Mouse (Mus musculus): ENCODE data around the gene Fibp. TPM values are rescaled to one million over a fixed set of nuclear protein-coding genes. Genes with fewer than 3 reads are reported as not detected.

Fibp gene
- polyA plus RNA-seq, 1 experiment from 2014 or later: 101 TPM

DNA sequence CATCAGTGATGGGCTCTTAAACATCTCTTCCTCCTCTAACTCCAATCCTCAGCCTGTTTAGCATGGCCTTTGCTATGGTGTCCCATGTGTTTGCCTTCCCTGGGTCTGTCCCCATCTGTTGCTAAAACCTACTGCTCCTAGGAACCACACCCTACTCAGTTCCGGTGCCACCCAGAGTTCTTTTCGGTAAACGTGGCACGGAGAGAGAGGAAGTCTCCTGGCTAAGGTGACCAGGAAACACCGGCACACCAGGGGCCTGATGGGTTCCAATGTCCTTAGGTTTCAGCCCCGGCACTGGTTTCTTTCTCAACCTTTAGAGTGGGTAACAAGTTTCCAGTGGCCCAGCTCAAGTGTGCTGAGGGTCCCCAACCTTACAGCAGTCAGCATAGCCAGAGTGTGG, 39.8 kb upstream of the Fibp start:
- peaks cover 10 to 12% of the 10 kb centered on the region in 2 experiments for H3K4me1 ChIP-seq (ENCODE audit: control insufficient read depth in 2 of 2, insufficient read depth in 2 of 2, low read length in 2 of 2)
- no peak overlapping the region for H3K4me2 ChIP-seq (ENCODE audit: low read length)
- no peaks in the 10 kb centered on the region for H3K27me3 ChIP-seq (ENCODE audit: control insufficient read depth, insufficient read depth, low read length)
- no peaks in the 10 kb centered on the region for H3K9me3 ChIP-seq (ENCODE audit: control insufficient read depth, low read length)
- H3K9ac ChIP-seq (ENCODE audit: low read length): no peak overlapping the region
- peaks cover 59% of the 10 kb centered on the region for H3K36me3 ChIP-seq (ENCODE audit: control insufficient read depth, insufficient read depth, low read length)
- no peak overlapping the region for H3K27ac ChIP-seq (replicated peaks in 1 of 2; ENCODE audit: control insufficient read depth in 1 of 2, insufficient read depth in 1 of 2, low read depth in 2 of 2, low read length in 2 of 2)
- no peak for ATAC-seq (ENCODE audit: insufficient number of reproducible peaks, insufficient read depth, low FRiP score, low read depth)
- 89% methylated on average over 6 of the region's 6 CpGs for WGBS
- H3K4me3 ChIP-seq (ENCODE audit: control insufficient read depth in 1 of 2, insufficient read depth in 1 of 2, low read depth in 1 of 2, low read length in 2 of 2): no peak overlapping the region

- H3K9me3 ChIP-seq (ENCODE audit: control insufficient read depth, low read length): no peaks in the 10 kb centered on the region
- no peak overlapping the region for H3K4me3 ChIP-seq (ENCODE audit: control insufficient read depth in 1 of 2, insufficient read depth in 1 of 2, low read depth in 1 of 2, low read length in 2 of 2)
- ATAC-seq (ENCODE audit: insufficient number of reproducible peaks, insufficient read depth, low FRiP score, low read depth): no peak
- no peak overlapping the region for H3K9ac ChIP-seq (ENCODE audit: low read length)
- no peak overlapping the region for H3K4me2 ChIP-seq (ENCODE audit: low read length)
- H3K4me1 ChIP-seq (ENCODE audit: control insufficient read depth in 2 of 2, insufficient read depth in 2 of 2, low read length in 2 of 2): peaks cover 18 to 21% of the 10 kb centered on the region in 2 experiments
- no peak overlapping the region for H3K27ac ChIP-seq (replicated peaks in 1 of 2; ENCODE audit: control insufficient read depth in 1 of 2, insufficient read depth in 1 of 2, low read depth in 2 of 2, low read length in 2 of 2)
- no peaks in the 10 kb centered on the region for H3K27me3 ChIP-seq (ENCODE audit: control insufficient read depth, insufficient read depth, low read length)
- WGBS: 84% methylated on average over 5 of the region's 5 CpGs
- H3K36me3 ChIP-seq (ENCODE audit: control insufficient read depth, insufficient read depth, low read length): peaks cover 69% of the 10 kb centered on the region
These were observed 38.6 kb upstream of the Fibp start for GRCm38 (mm10) chr19:5421784-5422183.

- 85% methylated on average over 10 of the region's 10 CpGs for WGBS
- H3K27ac ChIP-seq (replicated peaks in 1 of 2; ENCODE audit: control insufficient read depth in 1 of 2, insufficient read depth in 1 of 2, low read depth in 2 of 2, low read length in 2 of 2): no peak overlapping the region
These were observed 38.1 kb upstream of the Fibp start for GRCm38 (mm10) chr19:5422267-5422666.

DNA sequence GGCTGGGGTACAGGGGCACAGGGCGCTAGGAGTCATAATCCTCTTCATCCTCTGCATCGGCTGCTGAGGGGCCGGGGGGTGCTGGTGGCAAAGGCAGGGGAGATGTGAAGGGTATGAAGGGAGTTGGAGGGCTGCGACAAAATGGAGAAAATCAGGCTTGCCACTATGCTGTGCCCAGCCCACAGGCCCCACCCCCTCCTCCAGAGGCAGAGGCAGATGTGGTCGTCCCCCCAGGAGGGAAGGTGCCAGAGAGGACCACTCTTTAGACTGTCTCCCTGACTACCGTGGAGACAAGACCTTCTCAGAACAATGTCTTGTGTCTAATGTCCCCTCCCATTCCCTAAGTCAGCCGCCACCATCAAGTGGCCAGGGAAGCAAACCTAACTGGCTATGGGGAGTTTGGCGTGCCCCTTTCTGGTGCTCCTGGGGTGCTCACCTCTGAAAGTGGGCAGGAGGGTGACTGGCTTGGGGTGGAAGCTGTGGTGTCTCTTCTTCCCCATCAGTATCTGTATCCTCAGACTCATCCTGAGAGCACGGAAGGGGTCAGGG, 37.4 kb upstream of the Fibp start:
- no peaks in the 10 kb centered on the region for H3K27me3 ChIP-seq (ENCODE audit: control insufficient read depth, insufficient read depth, low read length)
- H3K4me3 ChIP-seq (ENCODE audit: control insufficient read depth in 1 of 2, insufficient read depth in 1 of 2, low read depth in 1 of 2, low read length in 2 of 2): peak overlapping the region in 1 of 2 experiments; percentile 87; a peak in 1 of 4 replicates
- no peak overlapping the region for H3K27ac ChIP-seq (replicated peaks in 1 of 2; ENCODE audit: control insufficient read depth in 1 of 2, insufficient read depth in 1 of 2, low read depth in 2 of 2, low read length in 2 of 2)
- H3K4me2 ChIP-seq (ENCODE audit: low read length): peak overlapping the region; percentile 84; the same call in 1 of the 2 replicates
- H3K4me1 ChIP-seq (ENCODE audit: control insufficient read depth in 2 of 2, insufficient read depth in 2 of 2, low read length in 2 of 2): peaks cover 18 to 21% of the 10 kb centered on the region in 2 experiments
- no peaks in the 10 kb centered on the region for H3K9me3 ChIP-seq (ENCODE audit: control insufficient read depth, low read length)
- WGBS: 89% methylated on average over 9 of the region's 9 CpGs
- no peak for ATAC-seq (ENCODE audit: insufficient number of reproducible peaks, insufficient read depth, low FRiP score, low read depth)
- H3K36me3 ChIP-seq (ENCODE audit: control insufficient read depth, insufficient read depth, low read length): peaks cover 70% of the 10 kb centered on the region
- H3K9ac ChIP-seq (ENCODE audit: low read length): peak overlapping the region; percentile 97

More at GRCm38 (mm10) chr19:5422267-5422666, 38.1 kb upstream of the Fibp start:
- H3K27me3 ChIP-seq (ENCODE audit: control insufficient read depth, insufficient read depth, low read length): no peaks in the 10 kb centered on the region
- H3K36me3 ChIP-seq (ENCODE audit: control insufficient read depth, insufficient read depth, low read length): peaks cover 72% of the 10 kb centered on the region
- H3K4me3 ChIP-seq (ENCODE audit: control insufficient read depth in 1 of 2, insufficient read depth in 1 of 2, low read depth in 1 of 2, low read length in 2 of 2): no peak overlapping the region
- no peak overlapping the region for H3K4me2 ChIP-seq (ENCODE audit: low read length)
- ATAC-seq (ENCODE audit: insufficient number of reproducible peaks, insufficient read depth, low FRiP score, low read depth): no peak
- H3K9ac ChIP-seq (ENCODE audit: low read length): no peak overlapping the region
- no peaks in the 10 kb centered on the region for H3K9me3 ChIP-seq (ENCODE audit: control insufficient read depth, low read length)
- H3K4me1 ChIP-seq (ENCODE audit: control insufficient read depth in 2 of 2, insufficient read depth in 2 of 2, low read length in 2 of 2): peaks cover 18 to 21% of the 10 kb centered on the region in 2 experiments

DNA sequence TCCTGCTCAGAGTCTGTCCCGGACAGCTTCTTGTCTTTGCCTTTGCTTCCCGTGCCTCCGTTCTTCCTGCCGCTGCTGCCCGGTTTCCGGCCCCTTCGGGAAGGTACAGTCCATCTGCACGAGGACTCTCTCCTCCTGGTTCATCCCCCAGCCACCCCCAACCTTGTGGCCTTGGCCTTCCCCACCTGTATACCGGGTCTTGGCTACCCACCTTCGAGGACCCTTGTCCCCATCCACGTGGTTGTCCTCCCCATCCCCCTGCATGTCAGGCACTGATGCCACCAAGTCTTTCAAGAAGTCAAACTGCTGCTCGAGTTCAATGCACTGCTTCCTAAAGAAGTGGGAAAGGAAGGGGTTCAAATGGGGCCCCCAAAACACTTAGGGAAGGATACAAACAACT, 36.9 kb upstream of the Fibp start:
- no peaks in the 10 kb centered on the region for H3K9me3 ChIP-seq (ENCODE audit: control insufficient read depth, low read length)
- no peak for ATAC-seq (ENCODE audit: insufficient number of reproducible peaks, insufficient read depth, low FRiP score, low read depth)
- peak overlapping the region; percentile 87 to 92 for H3K4me3 ChIP-seq (ENCODE audit: control insufficient read depth in 1 of 2, insufficient read depth in 1 of 2, low read depth in 1 of 2, low read length in 2 of 2)
- H3K4me1 ChIP-seq (ENCODE audit: control insufficient read depth in 2 of 2, insufficient read depth in 2 of 2, low read length in 2 of 2): peaks cover 18 to 21% of the 10 kb centered on the region in 2 experiments
- peaks cover 65% of the 10 kb centered on the region for H3K36me3 ChIP-seq (ENCODE audit: control insufficient read depth, insufficient read depth, low read length)
- peak overlapping the region; percentile 32 to 92; a peak in 1 of 4 replicates for H3K27ac ChIP-seq (replicated peaks in 1 of 2; ENCODE audit: control insufficient read depth in 1 of 2, insufficient read depth in 1 of 2, low read depth in 2 of 2, low read length in 2 of 2)
- H3K27me3 ChIP-seq (ENCODE audit: control insufficient read depth, insufficient read depth, low read length): no peaks in the 10 kb centered on the region
- 66% methylated on average over 12 of the region's 12 CpGs for WGBS
- peak overlapping the region; percentile 84 for H3K4me2 ChIP-seq (ENCODE audit: low read length)
- H3K9ac ChIP-seq (ENCODE audit: low read length): peak overlapping the region; percentile 97

- Histone ChIP-seq H3K9ac (ENCODE audit: low read length) (peak overlapping the region; percentile 97), H3K4me1 (ENCODE audit: control insufficient read depth in 2 of 2, insufficient read depth in 2 of 2, low read length in 2 of 2) (peaks cover 18 to 21% of the 10 kb centered on the region in 2 experiments), H3K27me3 (ENCODE audit: control insufficient read depth, insufficient read depth, low read length) (no peaks in the 10 kb centered on the region), H3K36me3 (ENCODE audit: control insufficient read depth, insufficient read depth, low read length) (peaks cover 66% of the 10 kb centered on the region), H3K4me3 (ENCODE audit: control insufficient read depth in 1 of 2, insufficient read depth in 1 of 2, low read depth in 1 of 2, low read length in 2 of 2) (peak overlapping the region; percentile 87 to 92), H3K4me2 (ENCODE audit: low read length) (peak overlapping the region; percentile 84), H3K9me3 (ENCODE audit: control insufficient read depth, low read length) (no peaks in the 10 kb centered on the region), H3K27ac (replicated peaks in 1 of 2; ENCODE audit: control insufficient read depth in 1 of 2, insufficient read depth in 1 of 2, low read depth in 2 of 2, low read length in 2 of 2) (peak overlapping the region; percentile 86 to 92)
- peak; percentile 63 for ATAC-seq (ENCODE audit: insufficient number of reproducible peaks, insufficient read depth, low FRiP score, low read depth)
- under 1% methylated on average over 34 of the region's 48 CpGs for WGBS
These were observed 36.2 kb upstream of the Fibp start for GRCm38 (mm10) chr19:5424092-5424781.

DNA sequence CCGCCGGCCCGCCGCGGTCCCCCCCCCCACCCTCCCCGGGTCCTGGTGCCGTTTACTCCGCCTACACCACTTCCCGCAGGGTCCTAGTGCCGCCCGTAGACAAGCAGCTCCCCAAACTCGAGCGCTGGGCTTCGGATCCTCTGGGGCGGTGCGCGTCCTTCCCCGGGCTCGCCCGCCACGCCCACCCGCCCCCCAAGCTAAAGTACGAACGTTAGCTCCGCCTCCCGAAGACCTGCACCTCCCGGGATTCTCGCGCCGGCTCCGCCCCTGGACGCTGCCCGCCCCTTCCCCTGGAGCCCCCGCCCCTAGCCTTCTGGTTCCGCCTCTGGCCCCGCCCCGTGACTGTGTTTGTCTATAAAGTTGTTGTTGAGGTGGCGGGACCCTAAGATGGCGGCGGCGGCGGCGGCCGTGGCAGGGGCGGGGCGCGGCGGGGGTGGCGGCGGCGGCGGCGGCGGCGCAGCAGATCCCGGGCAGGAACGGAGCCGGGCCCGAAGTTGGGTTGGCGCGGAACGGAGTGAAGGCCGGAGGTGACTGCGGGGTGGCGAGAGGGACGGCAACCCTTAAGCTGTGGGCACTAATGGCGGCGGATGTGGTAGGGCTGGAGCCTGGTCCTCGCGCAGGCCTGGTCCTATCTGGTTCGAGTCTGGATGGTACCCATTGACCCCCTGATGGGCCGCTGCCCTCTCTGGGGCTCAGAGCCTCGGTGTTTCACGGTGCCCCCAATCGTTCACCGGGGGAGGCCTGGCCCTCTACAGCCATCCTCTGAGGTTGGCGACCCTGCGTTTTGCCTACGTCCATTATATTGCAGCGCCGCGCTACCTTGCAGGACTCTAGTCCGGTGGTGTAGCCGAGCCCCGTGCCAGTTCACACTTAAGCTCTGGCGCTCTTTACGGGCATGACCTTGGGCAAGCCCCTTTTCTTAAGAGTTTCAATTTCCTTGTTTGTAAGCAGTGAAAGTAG, 35.4 kb upstream of the Fibp start, which contains the start of the genes Drap1 and AI837181:
Drap1 (minus strand) TSS at position 198 of the 960 bp plus-strand sequence.
AI837181 (plus strand) TSS at position 363 of the 960 bp plus-strand sequence.
- Histone ChIP-seq H3K27ac (replicated peaks in 1 of 2; ENCODE audit: control insufficient read depth in 1 of 2, insufficient read depth in 1 of 2, low read depth in 2 of 2, low read length in 2 of 2) (peak within 1 kb of the TSS; percentile 86 to 92), H3K4me2 (ENCODE audit: low read length) (peak within 1 kb of the TSS; percentile 88), H3K4me1 (ENCODE audit: control insufficient read depth in 2 of 2, insufficient read depth in 2 of 2, low read length in 2 of 2) (peaks cover 18 to 22% of the 10 kb centered on the region in 2 experiments), H3K4me3 (ENCODE audit: control insufficient read depth in 1 of 2, insufficient read depth in 1 of 2, low read depth in 1 of 2, low read length in 2 of 2) (peak within 1 kb of the TSS; percentile 87 to 92), H3K9me3 (ENCODE audit: control insufficient read depth, low read length) (no peaks in the 10 kb centered on the region), H3K36me3 (ENCODE audit: control insufficient read depth, insufficient read depth, low read length) (peaks cover 58% of the 10 kb centered on the region), H3K9ac (ENCODE audit: low read length) (peak within 1 kb of the TSS; percentile 97), H3K27me3 (ENCODE audit: control insufficient read depth, insufficient read depth, low read length) (no peaks in the 10 kb centered on the region)
- ATAC-seq (ENCODE audit: insufficient number of reproducible peaks, insufficient read depth, low FRiP score, low read depth): peak; percentile 89
- under 1% methylated on average over 85 of the region's 87 CpGs for WGBS

Measured in heart, embryonic 14.5 days (tissue).